Mouse (Mus musculus) testis, adult 2 months (tissue): ENCODE results near the gene Wdr20rt.

ENCODE experiments used
- CTCF ChIP-seq: fragments of 200-500 bp; IDR thresholded peaks from 2 replicates; pipeline ENCODE4 v1.5.1; 2012; ENCODE audit warnings: low read depth, mild to moderate bottlenecking, inconsistent platforms, low read length, moderate library complexity; ENCODE audit not compliant: control insufficient read depth, insufficient read depth, insufficient replicate concordance
- POLR2A ChIP-seq: fragments of 200-500 bp; IDR thresholded peaks from 2 replicates; pipeline ENCODE4 v1.6.1; 2012; ENCODE audit warnings: low read depth, mild to moderate bottlenecking, inconsistent platforms, low read length, moderate library complexity; ENCODE audit not compliant: control insufficient read depth

GRCm38 (mm10) chr12:65259139-65260111 lies 34.1 kb downstream of the Wdr20rt start:
- no peak for TF ChIP-seq CTCF
- TF ChIP-seq POLR2A = no peak
